Mouse (Mus musculus) brown adipose tissue, adult 24 weeks (tissue): ENCODE data around the gene Gm17455. TPM values are rescaled to one million over a fixed set of nuclear protein-coding genes. Genes with fewer than 3 reads are reported as not detected.

Experiments used
- H3K27ac ChIP-seq: fragments of 200-500 bp; replicated peaks from 2 replicates; pipeline ENCODE4 v1.5.1; 2012; ENCODE audit warnings: low read depth, mild to moderate bottlenecking, low read length
- H3K4me1 ChIP-seq: fragments of 200-500 bp; 2 replicates; pipeline ENCODE4 v1.6.1; 2012; ENCODE audit warnings: low read length, mixed read lengths; ENCODE audit not compliant: control insufficient read depth, insufficient read depth, insufficient read length
- H3K4me3 ChIP-seq: fragments of 200-500 bp; 2 replicates; pipeline ENCODE4 v1.5.1; 2012; ENCODE audit warnings: low read depth, mild to moderate bottlenecking, low read length, moderate library complexity; ENCODE audit not compliant: insufficient read depth
- polyA plus RNA-seq: library from polyadenylated mRNA; stranded (reverse); fragments of >200 nt; gene quantifications from 2 replicates; pipeline ENCODE4 v1.2.4, GENCODE M21; 2012; ENCODE audit not compliant: missing spikeins, insufficient read depth, insufficient read length

Gene Gm17455
- polyA plus RNA-seq, 1 experiment: not detected

GRCm38 (mm10) chr10:60390177-60390903 lies 9.2 kb upstream of the Gm17455 start:
- Histone ChIP-seq H3K27ac (no peak overlapping the region), H3K4me3 (no peak overlapping the region), H3K4me1 (peaks cover 8% of the 10 kb centered on the region)

GRCm38 (mm10) chr10:60390904-60391420 lies 8.6 kb upstream of the Gm17455 start:
- Histone ChIP-seq H3K27ac (no peak overlapping the region), H3K4me3 (no peak overlapping the region), H3K4me1 (peaks cover 8% of the 10 kb centered on the region)

DNA sequence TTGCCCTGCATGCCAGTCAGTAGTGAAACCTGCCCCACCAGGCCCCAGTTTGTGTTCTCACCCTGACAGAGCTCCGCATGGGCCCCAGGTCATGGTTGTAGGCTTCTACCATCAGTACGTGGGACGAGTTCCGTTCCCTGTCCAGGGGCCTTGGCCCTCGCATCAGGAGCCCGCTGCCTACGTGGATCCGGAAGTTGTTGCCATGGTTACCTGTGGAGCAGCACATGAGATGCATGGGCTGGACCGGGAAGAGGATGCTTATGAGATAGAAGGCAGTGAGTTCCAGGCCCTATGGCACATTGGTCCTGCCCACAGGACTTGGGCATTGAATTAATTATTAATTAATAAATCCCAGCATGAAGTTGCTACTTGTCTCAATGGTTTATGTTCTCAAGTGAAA lies 7.9 kb upstream of the Gm17455 start:
- H3K27ac ChIP-seq: no peak overlapping the region
- peaks cover 8% of the 10 kb centered on the region for H3K4me1 ChIP-seq
- H3K4me3 ChIP-seq: no peak overlapping the region

DNA sequence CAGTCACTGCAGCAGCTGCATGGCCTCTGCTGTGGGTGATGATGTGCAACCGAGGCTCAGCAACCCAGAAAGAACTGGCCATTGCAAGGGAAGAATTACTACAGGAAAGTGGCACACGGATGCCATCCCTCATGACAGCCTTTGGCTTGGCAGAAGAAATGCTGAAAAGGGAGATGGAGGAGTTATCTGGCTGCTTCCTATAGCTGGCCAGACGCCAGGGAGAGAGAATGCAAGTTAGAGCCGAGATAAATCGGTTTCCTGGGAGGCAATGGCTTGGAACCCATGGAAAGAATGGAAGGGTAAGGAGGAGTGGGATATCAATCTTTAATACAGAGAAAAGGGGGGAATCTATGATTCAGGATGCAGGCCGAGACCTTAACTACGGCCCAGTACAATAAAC lies 4.6 kb upstream of the Gm17455 start:
- H3K4me3 ChIP-seq: no peak overlapping the region
- H3K4me1 ChIP-seq: peaks cover 3% of the 10 kb centered on the region; the same call in 1 of the 2 replicates
- no peak overlapping the region for H3K27ac ChIP-seq

- H3K4me3 ChIP-seq: no peak overlapping the region
- H3K27ac ChIP-seq: no peak overlapping the region
- peaks cover 3% of the 10 kb centered on the region; the same call in 1 of the 2 replicates for H3K4me1 ChIP-seq
Observed at GRCm38 (mm10) chr10:60395605-60396004, 3.9 kb upstream of the Gm17455 start.

DNA sequence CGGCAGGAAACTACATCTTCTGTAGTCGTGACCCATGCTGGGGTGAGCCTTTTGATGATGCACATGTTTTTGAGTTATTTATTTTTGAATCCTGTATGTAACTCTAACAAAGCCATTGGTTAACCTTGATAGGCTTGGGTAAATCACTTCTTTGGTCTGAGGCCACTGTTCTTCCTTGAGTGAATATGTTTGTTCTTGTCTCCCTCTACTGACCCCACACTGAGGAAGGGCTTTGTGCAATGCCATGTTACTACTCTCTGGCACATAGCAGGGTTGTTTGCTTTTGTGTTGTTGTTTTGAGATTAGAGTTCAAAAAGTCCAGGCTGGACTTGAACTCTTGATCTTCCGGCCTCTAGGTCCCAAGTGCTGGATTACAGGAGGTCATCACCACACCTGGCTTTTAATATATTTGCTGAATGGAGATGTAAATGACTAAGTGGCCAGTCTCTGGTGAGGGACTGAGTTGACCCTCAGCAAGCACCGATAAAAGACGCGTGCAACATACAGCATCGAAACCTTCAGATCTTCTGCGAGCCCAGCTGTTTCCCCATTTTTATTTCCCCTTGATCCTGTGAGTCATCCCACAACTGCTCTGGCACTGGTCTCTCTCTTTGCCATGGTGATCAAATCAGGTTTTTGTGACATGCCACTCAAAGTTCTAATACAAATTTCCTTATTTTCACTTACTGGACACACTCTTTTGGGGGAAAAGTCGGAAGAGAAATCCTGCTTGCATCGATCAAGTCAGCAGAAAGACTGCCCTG lies 1.3 kb upstream of the Gm17455 start:
- peak overlapping the region; percentile 33; the same call in 1 of the 2 replicates for H3K27ac ChIP-seq
- H3K4me3 ChIP-seq: no peak overlapping the region

GRCm38 (mm10) chr10:60400507-60401295 lies 1.2 kb downstream of the Gm17455 start:
- H3K27ac ChIP-seq: no peak overlapping the region

More for the DNA sequence above, 1.3 kb upstream of the Gm17455 start:
- H3K4me1 ChIP-seq: peaks cover 3% of the 10 kb centered on the region; the same call in 1 of the 2 replicates

DNA sequence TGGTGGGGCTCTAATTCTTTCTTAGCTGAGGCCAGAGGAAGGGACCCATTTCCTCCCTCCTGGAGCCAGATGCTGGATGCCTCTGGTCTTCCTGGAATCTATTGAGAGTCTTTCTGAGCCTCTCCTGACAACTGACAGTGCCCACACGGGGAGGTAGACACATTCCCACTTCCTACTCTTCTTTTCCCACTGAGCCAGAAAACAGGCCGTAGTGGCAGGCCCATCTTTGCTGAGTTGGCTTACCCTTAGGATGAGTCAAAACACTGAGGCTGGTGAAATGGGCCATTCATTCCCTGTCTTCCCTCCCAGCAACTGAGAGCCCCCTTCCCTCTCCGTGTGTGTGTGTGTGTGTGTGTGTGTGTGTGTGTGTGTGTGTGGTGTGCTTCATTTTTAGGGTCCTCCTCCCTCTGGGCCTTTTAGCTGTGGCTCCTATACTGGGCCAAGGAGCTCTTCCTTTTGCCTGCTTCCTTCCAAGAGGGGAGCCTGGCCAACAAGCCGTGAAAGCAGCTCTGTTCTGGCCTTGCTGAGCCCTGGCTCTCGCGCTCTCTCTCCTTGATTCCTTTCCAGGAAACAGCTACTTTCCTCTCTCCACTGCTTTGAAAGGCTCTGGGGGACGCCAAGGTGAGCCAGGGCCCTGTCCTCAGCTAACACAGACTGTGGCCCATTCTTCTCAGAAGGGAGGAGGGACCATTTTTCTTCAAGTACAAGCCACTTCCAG lies 6.1 kb downstream of the Gm17455 start:
- H3K4me1 ChIP-seq: peaks cover 3% of the 10 kb centered on the region; the same call in 1 of the 2 replicates
- peak overlapping the region; percentile 35; the same call in 1 of the 2 replicates for H3K27ac ChIP-seq
- no peak overlapping the region for H3K4me3 ChIP-seq

More at GRCm38 (mm10) chr10:60400507-60401295, 1.2 kb downstream of the Gm17455 start:
- Histone ChIP-seq H3K4me3 (no peak overlapping the region), H3K4me1 (peaks cover 3% of the 10 kb centered on the region; the same call in 1 of the 2 replicates)

DNA sequence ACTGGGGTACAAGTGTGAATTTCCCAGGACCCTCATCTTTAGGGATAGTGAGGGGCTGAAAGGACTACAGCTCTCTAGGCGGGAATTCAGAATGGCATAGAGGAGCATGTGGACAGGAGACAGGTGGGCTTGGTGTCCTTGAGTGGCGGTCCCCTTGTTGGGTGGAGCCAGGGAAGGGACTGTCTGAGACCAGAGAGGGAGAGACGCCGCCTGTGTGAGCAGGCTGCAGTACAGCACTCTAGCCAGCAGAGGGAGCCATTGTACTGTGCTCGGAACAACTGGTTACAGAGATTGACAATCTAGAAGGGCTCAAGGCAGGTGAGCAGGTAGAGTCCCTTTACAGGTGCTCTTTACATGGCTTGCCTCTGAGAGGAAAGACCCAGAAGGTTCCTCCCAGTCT lies 8.3 kb downstream of the Gm17455 start:
- Histone ChIP-seq H3K4me3 (no peak overlapping the region), H3K27ac (no peak overlapping the region), H3K4me1 (peaks cover 3% of the 10 kb centered on the region; the same call in 1 of the 2 replicates)

DNA sequence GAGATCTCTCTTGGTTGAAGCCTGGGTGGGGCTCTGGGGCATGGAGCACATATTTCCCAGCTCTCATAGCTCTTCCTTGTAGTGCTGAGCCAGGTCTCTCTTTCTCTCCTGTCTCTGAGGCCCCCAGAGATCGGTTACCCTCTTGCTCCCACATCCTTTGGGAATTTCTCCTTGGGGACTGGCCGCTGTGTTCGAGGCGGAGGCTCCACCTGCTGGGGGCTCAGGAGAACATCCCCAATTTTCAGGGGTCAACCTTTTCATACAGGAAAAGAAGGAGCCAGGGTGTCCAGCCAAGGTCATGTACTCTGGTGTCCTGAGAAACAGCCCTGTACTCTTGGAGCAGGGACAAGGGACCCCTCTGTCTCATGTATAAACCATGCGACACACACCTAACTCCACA lies 12.3 kb downstream of the Gm17455 start:
- H3K27ac ChIP-seq: no peak overlapping the region
- H3K4me1 ChIP-seq: no peaks in the 10 kb centered on the region
- no peak overlapping the region for H3K4me3 ChIP-seq

- Histone ChIP-seq H3K27ac (no peak overlapping the region), H3K4me3 (no peak overlapping the region), H3K4me1 (no peaks in the 10 kb centered on the region)
Observed at GRCm38 (mm10) chr10:60413756-60414155, 14.2 kb downstream of the Gm17455 start.

DNA sequence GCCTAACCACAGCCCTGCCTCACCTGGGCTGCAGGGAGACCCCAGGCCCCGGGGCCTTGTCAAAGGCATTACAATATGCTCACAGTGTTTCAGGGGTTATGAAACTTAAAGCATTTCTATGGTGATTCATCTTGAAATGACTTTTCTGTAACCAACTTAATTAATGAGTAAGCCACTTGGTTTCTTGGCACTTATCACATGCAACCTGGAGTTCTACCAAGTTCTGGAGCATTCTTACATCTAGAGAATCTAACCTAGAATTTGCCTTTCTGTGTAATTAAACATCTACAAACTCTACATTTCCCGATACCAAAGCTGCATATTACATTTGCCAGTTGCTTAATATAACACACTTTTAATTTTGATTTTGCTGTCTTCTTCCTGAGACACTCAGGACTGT lies 17.5 kb downstream of the Gm17455 start:
- no peaks in the 10 kb centered on the region for H3K4me1 ChIP-seq
- H3K27ac ChIP-seq: no peak overlapping the region
- no peak overlapping the region for H3K4me3 ChIP-seq

- Histone ChIP-seq H3K4me1 (no peaks in the 10 kb centered on the region), H3K4me3 (no peak overlapping the region), H3K27ac (no peak overlapping the region)
Observed at GRCm38 (mm10) chr10:60418137-60418536, 18.6 kb downstream of the Gm17455 start.

DNA sequence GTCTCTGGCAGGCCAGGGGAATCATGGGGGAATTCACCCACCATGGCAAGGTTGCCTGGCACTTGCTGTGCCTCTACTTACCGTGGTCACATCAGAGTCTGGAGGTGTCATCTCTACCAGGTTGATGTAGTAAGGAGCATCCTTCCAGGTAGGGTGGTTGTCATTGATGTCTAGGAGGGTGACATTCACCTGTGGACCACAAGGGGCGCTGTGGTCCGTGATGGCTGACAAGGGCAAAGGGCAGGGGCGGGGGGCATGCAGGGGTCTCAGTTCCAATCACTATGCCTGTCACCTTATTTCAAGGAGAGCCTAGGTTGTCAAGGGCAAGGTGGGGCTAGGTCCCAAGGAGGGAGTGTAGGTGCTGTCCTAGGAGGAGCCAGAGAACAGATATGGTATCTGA lies 20.1 kb downstream of the Gm17455 start:
- Histone ChIP-seq H3K4me1 (no peaks in the 10 kb centered on the region), H3K4me3 (no peak overlapping the region), H3K27ac (no peak overlapping the region)
